Mouse (Mus musculus) cerebellum, adult (tissue): ENCODE measurements at regions not wholly inside any gene's neighbourhood (a gene's known extent, or its start where the extent isn't known, plus 50 kb on each side); places are given as distances from the start of the nearest gene placed in this dataset.
A peak's percentile ranks its signal among the peaks of the same experiment; 100 is the strongest.

Experiments
- ATAC-seq: cut with Nextera tagmentation; 2 replicates; pipeline ENCODE4 v1.9.2; 2017; ENCODE audit warnings: mild to moderate bottlenecking, moderate library complexity, mixed read lengths; ENCODE audit not compliant: insufficient number of reproducible peaks, low FRiP score, low TSS enrichment

DNA sequence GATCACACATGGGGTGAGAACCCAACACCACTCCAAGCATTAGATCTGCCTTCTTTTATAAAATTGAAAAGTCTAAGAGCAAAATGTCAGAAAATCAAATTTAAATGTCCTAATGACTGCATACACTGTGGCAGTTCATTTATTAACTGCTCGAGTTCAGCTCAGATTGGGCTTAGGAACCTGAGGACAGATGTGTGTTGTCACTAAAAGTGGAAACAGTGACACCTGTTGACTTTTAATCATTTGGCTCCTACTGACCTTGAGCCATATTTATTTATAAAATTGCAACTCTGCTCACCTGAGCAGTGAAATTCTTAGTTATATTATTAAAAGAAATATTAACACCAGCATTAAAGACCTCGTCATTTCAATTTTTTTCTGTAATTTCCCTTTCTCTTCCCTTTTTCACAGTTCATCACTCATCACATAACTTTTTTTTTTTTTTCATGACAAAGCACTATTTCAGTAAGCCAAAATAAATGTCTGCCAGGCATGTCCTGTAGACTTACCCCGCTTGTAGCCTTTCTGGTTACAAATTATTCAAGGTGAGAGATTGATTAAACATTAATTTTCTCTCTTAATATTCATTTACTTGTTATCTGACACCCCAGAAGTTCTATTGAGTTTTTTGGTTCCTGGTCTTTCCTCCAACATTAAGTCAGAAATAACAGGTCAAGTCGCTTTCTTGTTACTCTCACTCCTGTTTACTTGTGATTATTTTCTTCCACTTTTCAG lies 274.2 kb upstream of the Tet2 start:
- ATAC-seq, result no peak

DNA sequence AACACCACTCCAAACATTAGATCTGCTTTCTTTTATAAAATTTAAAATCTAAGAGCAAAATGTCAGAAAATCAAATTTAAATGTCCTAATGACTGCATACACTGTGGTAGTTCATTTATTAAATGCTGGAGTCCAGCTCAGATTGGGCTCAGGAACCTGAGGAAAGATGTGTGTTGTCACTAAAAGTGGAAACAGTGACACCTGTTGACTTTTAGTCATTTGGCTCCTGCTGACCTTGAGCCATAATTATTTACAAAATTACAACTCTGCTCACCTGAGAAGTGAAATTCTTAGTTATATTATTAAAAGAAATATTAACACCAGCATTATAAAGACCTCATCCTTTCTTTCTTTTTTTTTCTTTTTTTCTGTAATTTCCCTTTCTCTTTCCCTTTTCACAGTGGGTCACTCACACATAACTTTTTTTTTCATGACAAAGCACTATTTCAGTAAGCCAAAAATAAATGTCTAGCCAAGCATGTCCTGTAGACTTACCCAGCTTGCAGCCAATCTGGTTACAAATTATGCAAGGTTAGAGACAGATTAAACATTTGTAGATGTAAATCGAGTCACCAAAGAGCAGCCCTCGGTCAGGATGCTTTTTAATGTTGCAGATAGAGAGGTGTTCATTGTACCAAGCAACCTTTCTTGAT lies 288.9 kb upstream of the Tet2 start:
- no peak for ATAC-seq

DNA sequence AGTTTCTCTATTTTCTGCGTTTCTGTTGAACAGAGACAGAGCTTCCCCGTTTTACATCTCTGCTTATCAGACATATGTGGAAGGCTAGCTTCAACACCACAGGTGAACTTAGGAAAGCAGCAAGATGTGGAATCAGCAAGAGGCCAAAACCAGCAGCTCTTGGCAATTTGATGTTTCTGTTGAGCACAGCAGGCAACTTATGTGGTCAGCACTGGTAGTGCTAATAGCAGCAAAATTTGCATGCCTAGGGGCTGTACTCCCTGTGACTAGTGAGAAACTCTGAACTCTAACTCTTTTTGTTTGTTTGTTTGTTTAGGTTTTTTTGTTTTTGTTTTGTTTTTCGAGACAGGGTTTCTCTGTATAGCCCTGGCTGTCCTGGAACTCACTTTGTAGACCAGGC lies 289.5 kb upstream of the Tet2 start:
- no peak for ATAC-seq

DNA sequence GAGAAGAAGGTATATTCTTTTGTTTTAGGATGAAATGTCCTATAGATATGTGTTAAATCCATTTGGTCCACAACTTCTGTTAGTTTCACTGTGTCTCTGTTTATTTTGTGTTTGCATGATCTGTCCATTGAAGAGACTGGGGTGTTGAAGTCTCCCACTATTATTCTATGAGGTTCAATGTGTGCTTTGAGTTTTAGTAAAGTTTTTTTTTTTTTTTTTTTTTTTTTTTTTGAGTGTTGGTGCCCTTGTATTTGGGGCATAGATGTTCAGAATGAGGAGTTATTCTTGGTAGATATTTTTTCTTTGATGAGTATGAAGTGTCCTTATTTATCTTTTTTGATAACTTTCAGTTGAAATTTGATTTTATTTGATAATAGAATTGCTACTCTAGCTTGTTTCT lies 301.4 kb upstream of the Tet2 start:
- ATAC-seq, result no peak

DNA sequence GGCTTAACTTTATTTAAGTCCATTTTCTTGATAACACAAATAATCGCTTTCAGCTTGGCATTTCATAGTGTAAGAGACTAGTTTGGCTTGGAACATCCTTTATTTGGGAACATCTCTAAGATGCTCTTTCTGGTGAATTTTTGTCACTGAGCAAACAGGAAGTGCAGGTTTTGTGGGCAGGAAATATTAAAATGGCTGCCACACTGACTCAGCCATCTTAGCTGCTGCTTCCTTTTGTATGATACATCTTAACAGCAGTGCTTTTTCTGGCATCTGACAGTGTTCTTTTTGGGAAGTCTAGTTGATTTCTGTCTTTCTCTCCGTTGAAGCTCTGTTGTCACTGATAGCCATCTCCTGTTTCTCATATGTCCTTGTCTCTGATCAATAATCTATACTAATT lies 329.4 kb upstream of the Tet2 start:
- ATAC-seq, result no peak

DNA sequence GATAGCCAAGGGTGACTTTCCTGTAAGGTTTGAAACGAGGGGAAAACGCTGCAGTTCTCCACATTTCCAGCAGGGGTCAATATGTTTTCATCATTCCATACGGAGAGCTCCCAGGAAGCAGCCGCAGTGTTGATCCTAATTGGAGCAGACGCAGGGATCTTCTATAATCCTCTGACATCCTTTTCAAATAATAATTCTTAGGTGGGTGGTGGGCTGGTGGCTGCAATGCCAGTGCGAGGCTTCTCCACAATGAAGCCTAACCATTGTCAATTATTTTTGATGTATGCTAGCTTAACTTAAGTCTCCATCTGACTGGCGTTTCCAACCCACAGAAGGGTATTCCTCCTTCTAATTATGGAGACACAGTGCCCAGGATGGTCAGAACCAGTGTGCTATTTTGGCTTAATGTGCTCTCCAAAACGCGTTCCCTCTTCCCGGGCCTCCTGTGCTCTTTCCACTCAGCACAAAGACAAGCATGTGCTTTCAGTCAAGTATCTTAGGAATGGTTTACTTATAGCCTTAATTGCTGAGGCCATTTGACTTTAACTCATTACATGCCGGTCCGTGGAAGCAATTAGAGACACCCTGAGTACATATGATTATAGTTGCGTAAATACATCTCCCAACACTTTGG lies 331.6 kb upstream of the Tet2 start:
- peak; percentile 87 for ATAC-seq

DNA sequence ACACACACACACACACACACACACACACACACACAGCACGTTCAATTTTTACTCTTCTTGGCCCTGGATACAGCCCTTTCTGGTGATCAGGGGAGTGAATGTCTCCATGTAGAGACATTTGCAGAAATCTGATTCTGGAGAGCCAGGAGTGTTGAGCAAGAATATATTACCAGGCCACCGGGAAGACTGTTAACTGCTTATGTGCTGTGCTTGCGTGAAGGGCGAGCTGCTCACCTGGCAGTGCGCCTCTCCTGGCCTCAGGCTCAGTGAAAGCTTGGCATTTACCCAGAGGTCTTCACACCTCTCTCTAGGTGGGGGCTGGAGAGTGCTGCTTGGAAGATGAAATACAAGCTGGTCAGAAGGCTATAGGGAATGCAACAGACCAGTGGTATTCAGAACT lies 332.4 kb upstream of the Tet2 start:
- no peak for ATAC-seq

DNA sequence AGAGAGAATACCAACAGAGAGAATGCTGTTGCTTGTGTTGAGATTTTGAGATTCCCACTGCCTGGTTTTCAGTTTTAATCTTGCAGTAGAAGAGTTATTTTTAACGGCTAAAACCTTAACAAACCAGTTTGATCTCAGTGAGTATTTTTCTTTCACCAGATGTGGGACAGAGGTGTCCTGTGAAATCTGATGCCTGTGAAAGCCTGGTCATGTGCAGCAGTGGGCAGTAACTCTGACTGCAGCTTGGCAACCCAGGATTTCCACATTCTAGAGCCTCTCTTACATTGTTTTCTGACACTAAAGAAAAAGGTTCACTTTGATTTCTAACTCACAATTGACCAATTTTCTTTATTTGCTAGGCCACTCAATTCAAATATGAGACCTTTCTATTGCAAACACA lies 335.7 kb upstream of the Tet2 start:
- no peak for ATAC-seq

DNA sequence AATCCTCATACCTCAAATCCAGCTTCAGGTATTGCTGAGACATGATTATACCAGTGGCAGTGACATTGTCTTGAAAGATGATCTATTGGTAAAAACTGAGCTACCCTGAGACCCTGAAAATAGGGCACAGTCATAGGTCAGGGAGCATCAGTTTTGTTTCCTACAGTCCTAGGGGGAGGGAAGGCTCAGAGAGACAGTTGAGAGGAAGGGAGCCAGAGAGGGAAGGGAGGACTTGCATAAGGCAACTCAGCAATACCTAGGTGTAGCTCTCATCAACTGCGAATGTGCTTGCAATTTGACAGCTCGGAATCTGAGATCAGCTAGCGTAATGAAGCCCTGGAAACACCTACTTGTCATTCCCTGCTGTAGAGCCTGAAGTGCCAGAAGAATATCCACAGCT lies 334.4 kb upstream of the Cxxc4 start:
- no peak; the same call in 1 of the 2 replicates for ATAC-seq

DNA sequence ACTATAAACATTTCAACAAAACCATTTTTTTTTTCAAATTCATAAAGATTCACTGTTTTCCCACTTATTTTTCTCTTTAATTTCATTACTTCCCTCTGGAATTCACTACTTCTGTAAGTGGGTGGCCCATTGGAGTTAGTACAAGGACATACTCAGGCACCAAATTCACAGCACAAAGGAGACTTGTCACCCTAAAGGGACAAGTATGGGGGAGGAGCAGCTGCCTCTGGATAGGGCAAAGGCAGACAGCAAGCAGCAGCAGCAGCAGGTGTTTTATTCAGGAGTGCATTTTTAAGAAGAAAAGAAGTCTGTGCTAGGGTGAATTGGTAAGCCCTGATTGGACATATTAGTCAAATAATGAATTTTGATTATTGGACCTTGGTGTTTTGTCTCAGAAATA lies 314.1 kb upstream of the Cxxc4 start:
- no peak for ATAC-seq

DNA sequence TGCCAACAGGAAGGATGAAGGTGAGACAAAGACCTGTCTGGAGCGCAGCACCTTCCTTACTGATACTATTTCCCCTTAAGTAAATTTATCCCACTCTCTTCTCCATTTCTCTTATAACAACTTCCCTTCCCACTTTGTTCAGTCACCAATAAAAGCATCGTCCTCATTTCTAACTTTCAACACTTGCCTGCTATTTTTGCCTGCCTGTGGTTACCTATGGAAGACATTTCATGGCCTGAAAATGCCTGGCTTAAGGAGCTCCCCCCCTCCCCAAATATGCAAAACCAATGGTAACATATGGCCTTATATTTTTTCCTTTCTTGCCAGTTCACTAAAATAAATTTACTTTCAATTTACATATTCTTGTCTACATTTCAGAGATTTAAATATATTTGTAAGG lies 271.0 kb upstream of the Cxxc4 start:
- no peak for ATAC-seq

DNA sequence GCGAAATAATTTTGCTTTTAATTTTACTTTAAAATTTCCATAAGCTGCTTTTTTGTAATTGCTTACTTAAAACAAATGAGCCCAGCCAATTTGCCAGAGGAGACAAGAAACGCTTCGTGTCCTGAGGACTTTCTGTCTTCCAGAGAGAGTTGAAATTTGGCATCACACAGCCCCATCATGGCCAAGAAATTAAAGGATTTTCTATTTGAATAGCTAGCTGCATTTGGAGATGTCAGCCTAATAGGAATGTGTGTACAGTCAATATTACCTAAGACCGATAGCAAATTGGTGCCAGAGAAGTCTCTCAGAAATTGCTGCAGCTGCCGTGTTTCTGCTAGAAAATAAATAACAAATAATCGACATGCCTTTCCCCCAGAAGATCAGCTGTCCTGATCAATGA lies 268.1 kb upstream of the Cxxc4 start:
- no peak for ATAC-seq

DNA sequence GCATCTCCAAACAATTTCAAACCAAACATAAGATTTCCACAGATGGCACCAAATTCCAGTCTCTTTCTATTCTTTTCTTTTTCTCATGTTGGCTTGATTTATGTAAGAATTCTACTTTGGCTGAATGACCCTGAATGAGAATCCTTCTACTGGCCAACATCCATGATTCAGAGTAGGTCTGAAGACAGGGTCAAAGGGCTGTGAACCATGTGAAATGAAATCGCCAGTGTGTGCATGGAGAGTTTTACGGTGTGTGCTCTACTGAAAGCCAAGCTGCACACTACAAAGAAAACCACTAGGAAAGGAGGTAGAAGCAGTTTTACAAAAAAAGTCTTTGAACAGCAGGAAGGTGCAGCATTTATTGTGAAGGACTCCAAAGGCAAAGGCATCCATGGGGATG lies 263.5 kb upstream of the Cxxc4 start:
- no peak for ATAC-seq

DNA sequence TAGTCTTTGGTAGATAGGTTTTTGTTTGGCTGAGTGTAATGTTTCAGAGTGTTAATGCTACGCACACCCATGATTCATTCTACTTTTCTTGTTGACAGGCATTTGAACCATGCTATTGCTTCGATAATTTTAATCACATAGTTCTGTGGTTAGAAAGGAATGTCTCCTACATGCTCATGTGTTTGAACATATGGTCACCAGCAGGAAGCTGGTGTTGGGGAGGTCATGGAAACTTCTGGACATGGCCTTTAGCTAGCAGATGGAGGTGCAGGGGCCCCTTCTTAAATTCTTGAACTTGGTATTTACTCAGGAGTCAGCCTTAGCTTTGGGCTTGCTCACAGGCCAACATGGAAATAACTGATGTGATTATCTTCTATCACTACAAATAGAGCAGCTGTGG lies 248.6 kb upstream of the Cxxc4 start:
- ATAC-seq, result no peak

DNA sequence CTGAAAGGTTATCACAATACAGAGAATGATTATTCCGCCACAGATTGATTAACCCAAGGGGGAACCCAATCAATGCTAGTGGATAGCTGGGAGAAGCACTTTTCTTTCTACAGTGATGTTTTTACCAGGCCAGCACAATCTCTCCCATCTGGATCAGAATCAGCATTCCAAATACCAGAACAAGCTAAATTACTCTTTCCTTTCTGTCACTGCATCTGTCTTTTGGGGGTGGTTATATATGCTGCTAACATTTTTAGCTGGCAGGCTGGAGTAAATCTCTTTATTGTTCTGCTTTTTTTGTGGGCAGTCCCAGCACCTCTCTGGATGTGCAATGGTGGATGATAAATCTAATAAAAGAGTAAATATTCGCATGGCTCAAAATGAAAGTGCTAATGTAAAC lies 242.3 kb upstream of the Cxxc4 start:
- no peak for ATAC-seq

DNA sequence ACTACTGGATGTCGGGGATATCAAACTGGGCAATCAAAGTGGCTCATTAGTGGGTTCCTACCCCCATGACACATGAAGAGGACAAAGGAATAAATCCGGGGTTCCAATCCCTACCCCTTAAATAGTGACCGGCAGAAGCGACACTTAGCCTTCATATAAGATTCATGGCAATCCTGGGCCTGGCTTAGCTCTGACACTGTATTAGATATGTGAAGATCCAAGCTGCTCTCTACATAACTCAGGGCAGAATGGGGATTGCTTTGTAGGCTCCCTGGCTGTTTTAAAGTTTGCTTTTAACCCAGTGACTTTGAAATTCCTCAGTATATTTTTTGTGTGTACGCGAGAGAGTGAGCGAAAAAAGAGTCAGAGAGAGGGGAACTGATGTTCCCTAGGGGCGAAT lies 236.3 kb upstream of the Cxxc4 start:
- ATAC-seq, result no peak

DNA sequence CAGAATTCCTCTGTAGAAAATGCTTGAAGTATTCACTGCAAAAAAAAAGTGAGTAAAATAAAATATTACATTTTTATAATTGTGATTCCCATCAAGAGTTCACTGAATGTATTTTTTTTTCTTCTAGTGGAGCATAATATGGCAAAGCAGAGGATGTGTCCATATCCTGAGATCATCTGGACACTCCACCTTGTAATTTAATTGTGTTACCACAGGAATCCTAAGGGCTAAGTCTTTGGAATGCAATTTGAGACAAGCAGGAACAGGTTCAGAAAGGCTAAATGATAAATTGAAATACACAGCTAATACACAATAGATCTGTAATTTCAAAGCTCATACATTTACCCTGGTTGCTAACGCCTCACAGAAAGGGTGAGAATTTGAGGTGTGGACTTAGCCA lies 235.7 kb upstream of the Cxxc4 start:
- ATAC-seq, result no peak

DNA sequence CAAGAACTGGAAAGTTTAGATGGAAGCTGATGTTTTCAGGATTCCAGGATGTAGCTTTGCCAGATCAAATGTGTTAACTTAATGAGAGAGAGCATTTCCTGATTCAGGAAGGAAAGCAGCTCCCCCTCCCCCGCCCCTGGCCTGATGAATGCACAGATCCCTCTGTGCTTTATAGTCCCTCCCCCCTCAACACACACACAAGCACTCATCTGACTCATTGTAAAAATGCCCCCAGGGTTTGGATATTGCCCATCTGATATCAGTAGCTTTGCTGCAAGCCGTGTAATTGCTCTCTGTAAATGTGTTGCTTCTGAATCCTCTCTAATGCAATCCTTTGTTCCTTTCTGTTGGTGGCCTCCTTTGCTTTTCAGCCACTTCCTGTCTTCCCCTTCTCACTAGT lies 221.5 kb upstream of the Cxxc4 start:
- no peak for ATAC-seq

DNA sequence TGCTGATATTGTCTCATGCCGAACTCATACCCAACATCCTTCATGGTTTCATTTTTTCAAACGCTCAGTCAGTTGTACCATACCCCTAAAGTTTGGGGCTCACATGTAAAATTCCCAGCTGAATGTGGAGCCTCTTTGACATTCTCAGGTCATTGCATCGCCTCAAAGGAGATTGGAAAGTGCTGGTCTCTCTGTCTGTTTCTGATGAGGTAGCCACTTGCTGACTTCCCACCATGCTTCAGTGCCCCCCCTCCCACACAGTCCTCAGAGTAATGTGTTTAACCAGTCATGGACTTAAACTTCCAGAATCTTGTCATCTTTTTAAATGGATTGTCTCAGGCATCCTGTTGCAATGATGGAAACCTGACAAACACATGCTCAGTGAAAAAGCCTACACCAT lies 220.9 kb upstream of the Cxxc4 start:
- ATAC-seq, result no peak

DNA sequence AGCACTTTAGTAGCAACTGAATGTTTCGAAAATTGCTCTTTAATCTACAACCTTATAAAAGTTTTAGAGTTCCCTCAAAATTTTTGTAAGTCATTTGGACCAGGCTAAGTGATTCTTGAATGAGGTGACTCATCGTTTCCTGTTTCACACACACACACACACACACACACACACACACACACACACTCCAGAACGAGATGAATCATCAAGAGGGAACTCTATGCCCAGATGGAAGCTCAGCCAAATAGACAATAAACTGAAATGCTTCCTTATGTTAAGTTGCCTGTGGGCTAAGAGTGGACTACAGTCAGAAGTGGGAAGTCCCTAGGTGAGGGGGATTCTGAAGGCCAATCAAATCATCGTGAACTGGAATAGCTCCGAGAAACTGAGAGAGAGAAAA lies 202.4 kb upstream of the Cxxc4 start:
- ATAC-seq, result no peak

DNA sequence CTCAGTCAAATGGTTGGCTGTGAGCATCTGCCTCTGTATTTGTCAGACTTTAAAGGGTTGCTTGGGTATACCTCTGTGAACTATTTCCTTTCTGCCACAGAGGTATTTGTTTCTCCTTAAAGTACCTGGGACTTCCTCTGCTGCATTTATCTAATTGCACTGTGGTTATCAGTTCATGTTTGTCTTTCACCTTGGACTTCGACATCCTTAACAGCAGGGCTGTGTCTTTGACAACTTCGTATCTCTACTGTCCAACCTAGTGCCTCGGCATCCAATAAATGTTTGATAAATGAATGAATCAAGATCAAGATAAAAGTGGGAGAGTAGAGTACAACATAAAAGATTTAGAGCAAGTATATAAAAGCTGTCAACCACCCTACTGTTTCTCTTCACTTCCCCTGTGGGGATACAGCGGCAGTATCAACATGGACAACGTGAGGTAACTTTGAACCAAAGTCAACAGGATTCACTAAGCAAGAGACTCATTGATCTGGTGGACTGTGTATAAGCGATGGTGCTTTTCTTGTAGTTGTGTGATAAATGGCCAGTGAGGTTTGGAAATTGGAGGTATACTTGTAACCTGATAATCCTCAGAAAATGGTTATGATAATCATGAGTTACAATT lies 199.9 kb upstream of the Cxxc4 start:
- ATAC-seq, result no peak

DNA sequence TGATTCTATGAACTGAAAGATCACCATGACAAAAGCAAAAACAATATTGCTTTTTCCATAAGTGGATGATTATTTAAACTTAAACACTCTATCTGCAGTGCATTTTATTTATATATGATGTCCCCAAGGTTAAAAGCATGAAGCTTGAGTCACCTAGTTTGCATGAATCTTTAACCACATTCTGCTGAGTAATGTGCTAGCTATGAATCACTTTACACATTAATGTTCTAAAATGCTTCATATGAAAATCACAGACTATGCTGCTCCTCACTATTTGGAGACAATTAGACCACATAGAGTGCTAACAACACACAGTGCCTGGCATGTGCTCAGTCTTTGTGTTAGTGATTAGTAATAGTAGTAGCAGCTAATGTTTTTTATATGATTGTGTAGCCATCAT lies 185.6 kb upstream of the Cxxc4 start:
- ATAC-seq, result no peak
